Mouse (Mus musculus): ENCODE results near the gene Arl4c.

DNA sequence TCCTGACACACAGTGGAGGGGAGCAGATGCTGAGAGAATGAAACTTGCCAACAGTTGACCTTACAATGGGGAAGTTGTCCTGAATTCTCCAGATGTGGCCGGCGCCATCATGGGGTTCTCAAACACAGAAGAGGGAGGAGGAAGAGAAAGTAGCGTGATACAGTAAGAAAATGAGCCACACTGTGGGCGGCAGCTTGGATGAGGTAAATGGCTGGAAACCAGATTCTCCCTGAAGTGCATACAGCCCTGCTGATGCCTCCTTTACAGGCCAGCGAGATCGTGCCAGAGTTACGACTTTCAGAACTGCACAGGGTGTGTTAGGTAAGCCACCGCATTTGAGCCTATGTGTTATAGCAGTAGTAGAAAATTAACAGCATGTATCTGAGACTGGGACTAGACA is 49.3 kb downstream of the Arl4c start:
- TF ChIP-seq POLR2A (IDR thresholded peaks at IDR 0.05; ENCODE audit: borderline replicate concordance, extremely low read depth, insufficient read depth, insufficient read length, poor library complexity, severe bottlenecking), result no peak
- no peak for TF ChIP-seq CTCF (IDR thresholded peaks at IDR 0.05; ENCODE audit: borderline replicate concordance, extremely low read depth, insufficient read depth, insufficient read length)

Measured in brain, embryonic 14.5 days (tissue).